Mouse (Mus musculus) hindbrain, embryonic 10.5 days (tissue): ENCODE results near the gene Vmn1r66. TPM values are rescaled to one million over a fixed set of nuclear protein-coding genes. Genes with fewer than 3 reads are reported as not detected.
"Not testable (repeated sequence)": the region's sequence is repeated elsewhere in the genome, so short reads cannot be mapped to it uniquely, and the experiment has no call there.

ENCODE experiments used
- DNase-seq: peaks from one replicate; pipeline ENCODE4 v3.0.0-alpha.2; 2017; ENCODE audit warnings: low spot score
- H3K27ac ChIP-seq: fragments of 300-500 bp; sonication (generic); 2 replicates; pipeline ENCODE4 v1.5.1; 2016; ENCODE audit warnings: mild to moderate bottlenecking, moderate library complexity
- H3K27me3 ChIP-seq: fragments of 300-500 bp; sonication (generic); 2 replicates; pipeline ENCODE4 v1.6.1; 2016; ENCODE audit warnings: mild to moderate bottlenecking; ENCODE audit not compliant: poor library complexity, insufficient read depth, severe bottlenecking
- H3K36me3 ChIP-seq: fragments of 300-500 bp; sonication (generic); 2 replicates; pipeline ENCODE4 v1.6.1; 2016; ENCODE audit warnings: mild to moderate bottlenecking, moderate library complexity
- H3K4me1 ChIP-seq: fragments of 300-500 bp; sonication (generic); replicated peaks from 2 replicates; pipeline ENCODE4 v1.6.1; 2016; ENCODE audit warnings: mild to moderate bottlenecking
- H3K4me3 ChIP-seq: fragments of 300-500 bp; sonication (generic); 2 replicates; pipeline ENCODE4 v1.5.1; 2016; ENCODE audit warnings: mild to moderate bottlenecking, moderate library complexity
- H3K9me3 ChIP-seq: fragments of 300-500 bp; sonication (generic); 2 replicates; pipeline ENCODE4 v1.6.1; 2016; ENCODE audit warnings: mild to moderate bottlenecking, moderate library complexity
- WGBS: fragments of 180-500 bp; shearing (Covaris S2); methylation state at CpG from one replicate; pipeline ENCODE4 v1.1.7; 2016; 5-methylcytosine and 5-hydroxymethylcytosine counted together
- polyA plus RNA-seq: library from polyadenylated mRNA; unstranded; fragments of >200 nt; fragmentation: Nextera tagmentation; extraction: Ambion mirVana; gene quantifications from 2 replicates; pipeline ENCODE4 v1.2.1, GENCODE M21; 2016

Vmn1r66 gene
- polyA plus RNA-seq = not detected in 2 replicates

DNA sequence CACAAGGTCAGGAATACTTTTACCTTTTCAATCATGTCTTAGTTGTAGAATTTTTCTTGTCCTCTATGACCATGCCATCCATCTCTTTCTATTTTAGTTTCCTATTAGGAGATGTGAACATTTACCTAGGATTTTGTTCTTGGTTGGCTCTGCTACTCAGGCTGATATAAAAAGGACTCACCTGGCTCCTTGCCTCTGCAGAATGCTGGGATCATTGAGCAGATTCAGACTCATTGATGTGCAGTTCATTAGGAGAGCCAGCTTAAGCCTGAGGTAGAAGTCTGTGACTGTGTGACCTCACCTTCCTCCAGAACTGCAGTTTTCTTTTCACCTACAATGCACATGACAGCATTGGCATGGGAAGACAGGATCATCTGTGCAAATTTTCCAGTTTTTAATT, at the start of gene Vmn1r66:
Gene Vmn1r66 (minus strand): TSS at position 101 of the 400 bp plus-strand sequence.
- Histone ChIP-seq H3K27me3 (no peaks in the 10 kb centered on the region), H3K4me3 (no peak within 1 kb of the TSS), H3K27ac (no peak within 1 kb of the TSS), H3K4me1 (no peaks in the 10 kb centered on the region), H3K9me3 (peaks cover 62% of the 10 kb centered on the region), H3K36me3 (no peaks in the 10 kb centered on the region)
- no peak for DNase-seq

DNA sequence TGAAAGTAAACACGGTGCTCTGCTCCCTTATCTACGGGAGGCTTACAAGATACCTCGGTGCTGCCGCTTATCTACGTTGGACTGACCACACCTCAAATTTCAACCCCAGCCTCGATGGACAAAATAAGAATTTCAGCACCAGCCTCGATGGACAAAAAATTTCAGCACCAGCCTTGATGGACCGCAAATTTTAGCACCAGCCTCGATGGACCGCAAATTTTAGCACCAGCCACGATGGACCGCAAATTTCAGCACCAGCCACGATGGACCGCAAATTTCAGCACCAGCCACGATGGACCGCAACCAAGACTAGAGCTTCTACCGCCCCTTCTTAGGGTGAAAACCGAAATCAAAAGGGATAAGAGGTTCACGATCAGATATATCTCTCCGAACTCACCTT, 47.7 kb upstream of the Vmn1r66 start:
- DNase-seq, H3K4me1 ChIP-seq, H3K4me3 ChIP-seq, H3K36me3 ChIP-seq, H3K27me3 ChIP-seq, H3K27ac ChIP-seq: not testable (repeated sequence)
- H3K9me3 ChIP-seq = peaks cover 61% of the 10 kb centered on the region
- 76% methylated on average over 20 of the region's 20 CpGs for WGBS

DNA sequence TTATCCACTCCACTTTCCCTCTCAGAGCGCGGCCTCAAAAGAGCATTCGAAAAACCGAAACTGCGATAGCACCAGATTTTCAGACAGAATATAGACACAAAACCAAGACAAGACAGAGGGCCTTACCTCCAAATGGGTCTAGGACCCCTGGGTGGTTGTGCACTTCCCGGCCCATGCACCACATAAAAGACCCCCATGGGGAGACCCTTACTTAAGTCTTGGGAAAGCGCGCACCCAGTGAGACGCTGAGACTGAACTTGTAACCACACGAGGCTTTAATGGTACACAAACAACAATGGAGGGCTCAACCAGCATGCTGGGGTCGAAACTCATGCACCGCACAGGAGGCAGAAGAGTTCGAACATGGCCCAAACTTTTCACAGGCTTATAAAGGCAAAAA, 25.7 kb downstream of the Vmn1r66 start:
- H3K9me3 ChIP-seq = peaks cover 64% of the 10 kb centered on the region

DNA sequence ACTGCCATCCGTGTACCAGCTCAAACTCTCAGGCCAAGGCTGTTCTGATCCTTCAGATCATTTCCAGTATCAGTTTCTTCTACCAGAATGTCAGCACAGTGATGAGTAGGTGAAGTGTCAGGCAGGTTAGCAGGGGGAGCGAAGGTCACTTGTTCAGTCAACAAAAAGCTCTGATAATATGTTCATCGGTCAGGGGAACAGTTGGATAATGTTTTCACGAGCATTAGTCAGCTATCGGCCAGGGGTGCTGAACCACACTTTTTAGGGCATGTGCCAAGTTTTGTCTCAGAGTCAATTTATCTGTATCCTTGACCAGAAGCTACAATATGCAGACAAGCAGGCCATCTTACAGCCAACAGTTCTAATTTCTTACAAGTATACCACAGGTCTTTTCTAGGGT, 28.7 kb downstream of the Vmn1r66 start:
- Histone ChIP-seq H3K9me3 (peaks cover 66% of the 10 kb centered on the region), H3K27ac (no peak overlapping the region), H3K4me3 (no peak overlapping the region), H3K4me1 (no peaks in the 10 kb centered on the region), H3K36me3 (no peaks in the 10 kb centered on the region), H3K27me3 (no peaks in the 10 kb centered on the region)
- no peak for DNase-seq
- 82% methylated on average over 5 of the region's 5 CpGs for WGBS

More for the DNA sequence above, 25.7 kb downstream of the Vmn1r66 start:
- DNase-seq = no peak
- no peaks in the 10 kb centered on the region for H3K4me1 ChIP-seq
- no peaks in the 10 kb centered on the region for H3K36me3 ChIP-seq
- WGBS = 93% methylated on average over 13 of the region's 13 CpGs
- no peak overlapping the region for H3K27ac ChIP-seq
- H3K27me3 ChIP-seq = no peaks in the 10 kb centered on the region
- no peak overlapping the region for H3K4me3 ChIP-seq

Other genes with a start within 250 kb of the Vmn1r66 start
- gene Vmn2r50, start 224.7 kb downstream of the Vmn1r66 start, polyA plus RNA-seq = not detected in 2 replicates
- not detected in 2 replicates for gene Vmn2r51, start 172.3 kb downstream of the Vmn1r66 start, polyA plus RNA-seq
- gene Vmn2r52, start 101.4 kb downstream of the Vmn1r66 start, polyA plus RNA-seq = not detected in 2 replicates
- not detected in 2 replicates for gene Vmn1r67, start 165.3 kb upstream of the Vmn1r66 start, polyA plus RNA-seq
- 30.5 and 31.2 TPM in 2 replicates for gene Zik1, start 217.4 kb upstream of the Vmn1r66 start, polyA plus RNA-seq